Mouse (Mus musculus) midbrain, embryonic 13.5 days (tissue): ENCODE results near the gene Rps23. TPM values are rescaled to one million over a fixed set of nuclear protein-coding genes. Genes with fewer than 3 reads are reported as not detected.

Experiments used
- polyA plus RNA-seq: library from polyadenylated mRNA; unstranded; fragments of >200 nt; fragmentation: Nextera tagmentation; extraction: Ambion mirVana; gene quantifications from 2 replicates; pipeline ENCODE4 v1.2.1, GENCODE M21; 2015

Gene Rps23
- polyA plus RNA-seq, 1 experiment from 2014 or later: 139 TPM

Other genes with a start within 250 kb of the Rps23 start
- 0.59 TPM in 1 of 2 replicates, not detected in the other for gene Atp6ap1l, start 17.6 kb upstream of the Rps23 start, polyA plus RNA-seq